Mouse (Mus musculus): Measurements from ENCODE around the gene Gemin7.

GRCm38 (mm10) chr7:19607291-19607690 lies 29.9 kb upstream of the Gemin7 start:
- TF ChIP-seq POLR2A (IDR thresholded peaks at IDR 0.05; ENCODE audit: insufficient read depth, low read depth, low read length) (no peak), CTCF (IDR thresholded peaks at IDR 0.05) (no peak), EP300 (IDR thresholded peaks at IDR 0.05; ENCODE audit: insufficient read depth, low read depth, low read length) (no peak)
